Mouse (Mus musculus): ENCODE results near the gene Slc25a21. TPM values are rescaled to one million over a fixed set of nuclear protein-coding genes. Genes with fewer than 3 reads are reported as not detected.

Slc25a21 gene
- polyA plus RNA-seq, 1 experiment from 2014 or later: 1.9 TPM

Other genes starting within 250 kb of the Slc25a21 start
- gene Prps1l3, start 32.9 kb upstream of the Slc25a21 start, polyA plus RNA-seq (2014; fragmentation: Nextera tagmentation; extraction: Ambion mirVana): 64.1 and 67.1 TPM in 2 replicates
- 5.8 and 6.2 TPM in 2 replicates for gene Mipol1, start 33.0 kb upstream of the Slc25a21 start, polyA plus RNA-seq (2014; fragmentation: Nextera tagmentation; extraction: Ambion mirVana)

All from neural tube, embryonic 11.5 days (tissue).